Mouse (Mus musculus): ENCODE measurements at regions not wholly inside any gene's neighbourhood (a gene's known extent, or its start where the extent isn't known, plus 50 kb on each side); places are given as distances from the start of the nearest gene placed in this dataset.

DNA sequence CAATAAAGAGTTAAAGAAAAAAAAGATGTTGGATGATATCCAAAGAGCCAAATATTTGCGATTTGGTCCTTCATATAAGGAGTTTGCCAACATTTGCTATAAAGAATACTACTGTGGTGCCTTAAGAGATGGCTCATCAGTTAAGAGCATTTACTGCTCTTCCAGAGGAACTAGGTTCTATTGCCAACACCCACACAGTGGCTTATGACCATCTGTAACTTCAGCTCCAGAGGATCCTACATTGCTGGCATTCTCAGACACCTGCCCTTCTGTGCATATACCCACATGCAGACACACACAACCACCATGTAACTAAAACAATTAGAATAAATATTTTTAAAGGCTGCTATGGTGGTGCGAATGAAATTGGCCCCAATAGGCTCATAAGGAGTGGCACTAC is 131.7 kb downstream of the Mex3b start:
- H3K27me3 ChIP-seq (ENCODE audit: insufficient read depth, low read length) = no peaks in the 10 kb centered on the region
- H3K4me3 ChIP-seq (ENCODE audit: low read depth, low read length) = no peak overlapping the region
- ATAC-seq (no peak), DNase-seq (no peak)
- no peak overlapping the region for H3K4me2 ChIP-seq (ENCODE audit: low read depth)
- no peaks in the 10 kb centered on the region for H3K36me3 ChIP-seq (ENCODE audit: insufficient read depth)
- H3K9me3 ChIP-seq (ENCODE audit: low read length) = no peaks in the 10 kb centered on the region
- TF ChIP-seq CTCF (IDR thresholded peaks at IDR 0.05; ENCODE audit: low read depth) = no peak
- H3K4me1 ChIP-seq (ENCODE audit: insufficient read depth) = no peaks in the 10 kb centered on the region
- 84% methylated on average over 2 of the region's 2 CpGs for WGBS
- no peak overlapping the region for H3K27ac ChIP-seq (ENCODE audit: low read depth, low read length)
- H3K9ac ChIP-seq = no peak overlapping the region

- H3K9ac ChIP-seq = no peak overlapping the region
- WGBS = 85% methylated on average over 4 of the region's 4 CpGs
- H3K4me3 ChIP-seq (ENCODE audit: low read depth, low read length) = no peak overlapping the region
- no peaks in the 10 kb centered on the region for H3K4me1 ChIP-seq (ENCODE audit: insufficient read depth)
- ATAC-seq (no peak), DNase-seq (no peak)
- no peaks in the 10 kb centered on the region for H3K27me3 ChIP-seq (ENCODE audit: insufficient read depth, low read length)
- H3K4me2 ChIP-seq (ENCODE audit: low read depth) = no peak overlapping the region
- no peak overlapping the region for H3K27ac ChIP-seq (ENCODE audit: low read depth, low read length)
- H3K9me3 ChIP-seq (ENCODE audit: low read length) = no peaks in the 10 kb centered on the region
- no peaks in the 10 kb centered on the region for H3K36me3 ChIP-seq (ENCODE audit: insufficient read depth)
- no peak for TF ChIP-seq CTCF (IDR thresholded peaks at IDR 0.05; ENCODE audit: low read depth)
Observed at GRCm38 (mm10) chr7:83007540-83007939, 140.4 kb downstream of the Mex3b start.

DNA sequence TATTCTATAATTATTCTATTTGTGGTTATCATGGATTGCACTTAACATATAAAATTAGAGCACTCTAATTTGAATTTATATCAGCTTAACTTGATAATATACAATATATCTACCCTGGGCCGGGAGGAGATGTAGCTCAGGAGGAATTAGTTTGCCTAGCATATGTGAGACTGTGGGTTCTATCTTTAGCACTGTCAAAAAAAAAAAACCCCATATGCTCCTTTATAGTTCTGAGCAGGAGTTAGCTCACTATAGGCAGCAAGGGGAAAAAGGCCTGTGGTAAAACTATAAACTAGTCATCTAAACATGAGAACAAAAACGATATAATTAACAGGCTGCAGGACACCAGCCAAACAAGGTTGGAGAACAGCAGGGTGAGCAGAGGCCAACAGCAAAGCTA is 145.0 kb downstream of the Mex3b start:
- H3K36me3 ChIP-seq (ENCODE audit: insufficient read depth) = no peaks in the 10 kb centered on the region
- H3K4me1 ChIP-seq (ENCODE audit: insufficient read depth) = 0 out of 2 replicates have a peak, but pooled peaks cover 5% of the 10 kb centered on the region
- H3K4me2 ChIP-seq (ENCODE audit: low read depth) = no peak overlapping the region
- no peaks in the 10 kb centered on the region for H3K27me3 ChIP-seq (ENCODE audit: insufficient read depth, low read length)
- TF ChIP-seq CTCF (IDR thresholded peaks at IDR 0.05; ENCODE audit: low read depth) = no peak
- H3K4me3 ChIP-seq (ENCODE audit: low read depth, low read length) = no peak overlapping the region
- H3K27ac ChIP-seq (ENCODE audit: low read depth, low read length) = no peak overlapping the region
- H3K9ac ChIP-seq = no peak overlapping the region
- 46% methylated on average over 2 of the region's 2 CpGs for WGBS
- ATAC-seq (peak; percentile 55; the same call in 1 of the 2 replicates), DNase-seq (no peak)
- no peaks in the 10 kb centered on the region for H3K9me3 ChIP-seq (ENCODE audit: low read length)

DNA sequence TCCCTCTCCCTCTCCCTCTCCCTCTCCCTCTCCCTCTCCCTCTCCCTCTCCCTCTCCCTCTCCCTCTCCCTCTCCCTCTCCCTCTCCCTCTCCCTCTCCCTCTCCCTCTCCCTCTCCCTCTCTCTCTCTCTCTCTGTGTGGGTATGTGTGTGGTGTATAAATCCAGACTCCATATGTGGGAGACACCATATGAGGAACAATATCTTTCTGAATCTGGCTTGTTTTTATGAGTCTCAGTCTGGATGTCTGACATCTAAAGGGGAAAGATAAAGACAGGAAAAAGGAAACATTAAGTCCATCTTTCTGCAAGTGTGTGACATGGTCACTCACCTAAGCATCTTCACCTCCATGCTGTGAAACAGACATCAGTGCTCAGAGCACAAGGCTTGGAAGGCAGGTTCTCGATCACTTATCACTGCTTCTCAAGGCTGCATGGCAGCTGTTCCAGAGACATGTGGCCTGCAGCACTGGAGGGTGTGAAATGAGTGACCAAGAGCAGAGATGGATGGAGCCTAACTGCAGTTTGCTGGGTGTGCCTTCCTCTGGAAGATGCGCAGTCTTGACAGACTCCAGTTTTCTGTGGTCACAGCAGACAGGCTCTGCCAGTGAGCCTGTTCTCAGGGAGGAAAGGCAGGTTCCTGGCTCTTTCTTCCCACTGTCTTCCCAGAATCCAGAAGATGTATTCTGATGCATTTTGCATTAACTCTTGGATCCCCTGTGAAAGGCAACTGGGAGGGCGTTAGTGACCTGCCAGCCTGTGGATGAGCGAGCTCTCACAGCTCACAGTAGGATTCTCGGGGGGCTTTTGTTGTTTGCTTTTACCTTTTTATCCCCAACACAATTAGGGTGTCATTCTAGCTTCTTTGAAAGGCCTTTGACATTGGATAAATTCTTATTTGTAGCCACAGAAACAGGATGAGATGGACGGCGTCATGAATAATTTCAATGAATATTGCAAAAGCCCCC is 147.9 kb downstream of the Mex3b start:
- H3K27ac ChIP-seq (ENCODE audit: low read depth, low read length) = peak overlapping the region; percentile 75
- no peak overlapping the region for H3K4me2 ChIP-seq (ENCODE audit: low read depth)
- H3K4me3 ChIP-seq (ENCODE audit: low read depth, low read length) = no peak overlapping the region
- no peaks in the 10 kb centered on the region for H3K36me3 ChIP-seq (ENCODE audit: insufficient read depth)
- DNase-seq (peak; percentile 59), ATAC-seq (peak; percentile 65)
- H3K9ac ChIP-seq = no peak overlapping the region
- WGBS = 28% methylated on average over 7 of the region's 7 CpGs
- no peak for TF ChIP-seq CTCF (IDR thresholded peaks at IDR 0.05; ENCODE audit: low read depth)
- 0 out of 2 replicates have a peak, but pooled peaks cover 5% of the 10 kb centered on the region for H3K4me1 ChIP-seq (ENCODE audit: insufficient read depth)
- H3K27me3 ChIP-seq (ENCODE audit: insufficient read depth, low read length) = no peaks in the 10 kb centered on the region
- H3K9me3 ChIP-seq (ENCODE audit: low read length) = no peaks in the 10 kb centered on the region

DNA sequence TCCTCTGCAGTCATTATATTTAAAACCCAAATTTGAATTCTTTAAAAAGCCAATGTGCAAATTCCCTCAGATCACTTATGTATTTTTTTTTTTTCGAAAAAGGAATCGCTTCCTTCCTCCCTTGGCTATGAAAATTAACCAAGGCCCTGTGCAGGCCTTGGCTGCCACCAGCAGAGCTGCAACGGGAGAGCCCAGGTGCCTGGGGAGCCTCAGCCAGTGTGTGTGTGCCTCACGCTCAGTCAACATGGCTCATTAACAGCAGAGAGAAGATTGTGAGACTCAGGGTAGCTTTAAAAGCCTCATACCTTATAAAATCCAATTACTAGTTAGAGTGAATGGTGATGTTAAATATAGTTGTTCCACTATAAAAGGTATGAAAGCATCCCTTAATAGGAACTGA is 148.6 kb downstream of the Mex3b start:
- whole genome bisulfite sequencing = 12% methylated on average over 4 of the region's 4 CpGs
- DNase-seq (no peak), ATAC-seq (peak; percentile 70)
- no peak overlapping the region for H3K4me3 ChIP-seq (ENCODE audit: low read depth, low read length)
- H3K27ac ChIP-seq (ENCODE audit: low read depth, low read length) = peak overlapping the region; percentile 75
- H3K4me2 ChIP-seq (ENCODE audit: low read depth) = no peak overlapping the region
- no peak overlapping the region for H3K9ac ChIP-seq
- H3K36me3 ChIP-seq (ENCODE audit: insufficient read depth) = no peaks in the 10 kb centered on the region
- no peaks in the 10 kb centered on the region for H3K9me3 ChIP-seq (ENCODE audit: low read length)
- H3K4me1 ChIP-seq (ENCODE audit: insufficient read depth) = 0 out of 2 replicates have a peak, but pooled peaks cover 5% of the 10 kb centered on the region
- TF ChIP-seq CTCF (IDR thresholded peaks at IDR 0.05; ENCODE audit: low read depth) = peak; percentile 27; the same call in 1 of the 2 replicates
- H3K27me3 ChIP-seq (ENCODE audit: insufficient read depth, low read length) = no peaks in the 10 kb centered on the region

DNA sequence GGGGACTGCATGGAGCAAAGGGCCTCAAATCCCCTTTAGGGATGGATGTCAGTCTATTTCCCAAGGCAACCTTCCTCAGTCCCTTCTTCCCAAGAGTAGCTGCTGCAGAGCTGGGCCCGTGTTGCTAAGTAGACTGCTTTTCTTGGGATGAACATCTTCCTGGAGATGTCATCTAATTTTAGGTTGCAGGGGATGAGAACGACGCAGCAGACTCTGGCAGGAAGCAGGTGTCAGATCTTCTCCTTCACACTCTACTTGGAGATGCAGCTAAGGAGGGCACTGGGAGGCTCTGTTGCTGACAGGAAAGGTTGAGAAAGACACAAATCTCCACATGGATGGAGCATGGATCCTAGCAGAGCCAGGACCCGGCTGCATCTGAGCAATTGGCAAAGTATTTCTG is 149.4 kb downstream of the Mex3b start:
- DNase-seq = no peak
- 0 out of 2 replicates have a peak, but pooled peaks cover 5% of the 10 kb centered on the region for H3K4me1 ChIP-seq (ENCODE audit: insufficient read depth)
- H3K9me3 ChIP-seq (ENCODE audit: low read length) = no peaks in the 10 kb centered on the region
- no peak overlapping the region for H3K4me3 ChIP-seq (ENCODE audit: low read depth, low read length)
- no peaks in the 10 kb centered on the region for H3K36me3 ChIP-seq (ENCODE audit: insufficient read depth)
- peak overlapping the region; percentile 29; the same call in 1 of the 2 replicates for H3K27ac ChIP-seq (ENCODE audit: low read depth, low read length)
- H3K4me2 ChIP-seq (ENCODE audit: low read depth) = no peak overlapping the region
- no peak overlapping the region for H3K9ac ChIP-seq
- H3K27me3 ChIP-seq (ENCODE audit: insufficient read depth, low read length) = no peaks in the 10 kb centered on the region
- no peak for TF ChIP-seq CTCF (IDR thresholded peaks at IDR 0.05; ENCODE audit: low read depth)
- 55% methylated on average over 4 of the region's 4 CpGs for WGBS
- no peak for ATAC-seq

GRCm38 (mm10) chr7:83020584-83020983 is 153.5 kb downstream of the Mex3b start:
- 0 out of 2 replicates have a peak, but pooled peaks cover 5% of the 10 kb centered on the region for H3K4me1 ChIP-seq (ENCODE audit: insufficient read depth)
- no peak for ATAC-seq
- TF ChIP-seq CTCF (IDR thresholded peaks at IDR 0.05; ENCODE audit: low read depth) = no peak
- no peaks in the 10 kb centered on the region for H3K36me3 ChIP-seq (ENCODE audit: insufficient read depth)
- H3K9ac ChIP-seq = no peak overlapping the region
- H3K27ac ChIP-seq (ENCODE audit: low read depth, low read length) = no peak overlapping the region
- no peak for DNase-seq
- no peak overlapping the region for H3K4me2 ChIP-seq (ENCODE audit: low read depth)
- no peak overlapping the region for H3K4me3 ChIP-seq (ENCODE audit: low read depth, low read length)
- WGBS = 79% methylated on average over 2 of the region's 2 CpGs
- H3K27me3 ChIP-seq (ENCODE audit: insufficient read depth, low read length) = no peaks in the 10 kb centered on the region
- H3K9me3 ChIP-seq (ENCODE audit: low read length) = no peaks in the 10 kb centered on the region
